26 mouse cellular contexts compared by ENCODE assay signal in the genomic region with DNA sequence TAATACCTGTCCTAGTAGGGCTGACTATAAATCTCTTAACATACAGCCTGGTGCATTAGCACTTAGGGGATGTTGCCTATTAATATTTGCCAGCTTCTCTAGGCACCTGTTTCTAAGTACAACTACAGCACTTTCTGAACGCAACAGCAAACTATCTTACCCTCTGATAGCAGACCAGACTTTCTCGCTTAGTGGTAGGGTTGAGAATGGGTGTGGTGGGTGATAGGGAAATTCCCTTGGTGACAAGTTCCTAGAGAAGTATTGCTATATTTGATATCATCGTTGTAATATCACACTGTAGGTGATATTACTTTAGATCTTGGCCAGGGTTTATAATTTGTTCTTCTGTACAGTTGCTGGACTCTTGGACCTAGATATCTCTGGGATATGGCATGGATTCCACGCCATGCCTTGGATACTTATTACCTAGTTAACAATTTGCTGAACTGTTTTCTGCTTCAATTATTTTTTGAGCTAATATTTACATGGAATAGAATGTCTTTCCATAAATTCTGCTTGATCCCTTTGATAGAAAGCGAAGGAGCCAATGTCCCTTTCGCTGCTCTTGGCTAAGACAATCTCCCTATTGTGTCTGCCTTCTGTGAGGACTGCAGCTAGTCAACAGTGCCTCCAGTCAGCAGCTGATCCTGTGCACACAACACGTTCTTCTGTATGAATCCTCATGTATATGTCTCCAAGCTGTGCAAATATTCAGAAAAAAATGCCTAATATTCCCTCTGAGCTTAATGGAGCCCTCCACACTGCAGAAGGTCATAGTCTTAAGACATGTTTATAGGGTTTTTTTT.
DNase-seq lines count a peak whose midpoint lies in the region; ATAC-seq lines count a peak whose summit lies in the region.
"Had no signal": no experiment of that assay in that cellular context is flagged by ENCODE, and none has a peak within 500 bp of the region (broad histone marks: within the 10 kb centered on the region; RNA-seq: fewer than 3 reads in every experiment).

No protein-coding gene starts in this region.

- peak; percentile 3 for DNase-seq in CD4-positive, CD25-positive, alpha-beta regulatory T cell, adult 2 months (ENCODE audit: low read depth, low spot score)
- DNase-seq in midbrain, embryonic 14.5 days = peak; percentile 5
- peak; percentile 66 for DNase-seq in brain, adult 2 months (ENCODE audit: low read depth, low spot score)
- no peak for DNase-seq in layer of hippocampus, postnatal 25 days (ENCODE audit: extremely low spot score in 1 of 2, low spot score in 1 of 2)
- no peak for DNase-seq in spleen, postnatal 14 days (ENCODE audit: low spot score in 2 of 2)
- DNase-seq: adrenal gland, adult 2 months; adrenal gland, postnatal 36 days; cerebellum, adult 9-10 months; embryo, embryonic 11 days; layer of hippocampus, postnatal 36 days; liver, embryonic 13.5 days; thymus, adult 18-20 months; thymus, postnatal 25 days had no signal

- no peaks in the 10 kb centered on the region for H3K4me1 ChIP-seq in midbrain, embryonic 14.5 days (ENCODE audit: control insufficient read depth, insufficient read depth, low read length)
- no peaks in the 10 kb centered on the region for H3K4me1 ChIP-seq in midbrain, embryonic 15.5 days
- H3K4me1 ChIP-seq: embryonic facial prominence, embryonic 12.5 days; forebrain, embryonic 15.5 days; limb, embryonic 10.5 days; limb, embryonic 15.5 days; liver, embryonic 13.5 days; midbrain, embryonic 10.5 days had no signal

- no peak for ATAC-seq in CD4-positive, CD25-positive, alpha-beta regulatory T cell, adult 4 months
- ATAC-seq in midbrain, embryonic 14.5 days (ENCODE audit: low FRiP score, low TSS enrichment) = no peak
- ATAC-seq in midbrain, embryonic 15.5 days (replicated peaks) = no peak
- peak; percentile 54 for ATAC-seq in megakaryocyte progenitor cell, adult 5-6 weeks (replicated peaks; ENCODE audit: poor library complexity)
- ATAC-seq: activated CD4-positive, CD25-positive, alpha-beta regulatory T cell, adult 4 months; forebrain, embryonic 15.5 days; lung, postnatal 0 days had no signal

- H3K9ac ChIP-seq in midbrain, embryonic 14.5 days (replicated peaks; ENCODE audit: low read length) = no peak overlapping the region
- no peak overlapping the region for H3K9ac ChIP-seq in midbrain, embryonic 15.5 days
- H3K9ac ChIP-seq: embryonic facial prominence, embryonic 12.5 days; forebrain, embryonic 15.5 days; hindbrain, embryonic 14.5 days; limb, embryonic 15.5 days; liver, embryonic 13.5 days had no signal

- WGBS in midbrain, embryonic 14.5 days = 80% methylated on average over 7 of the region's 7 CpGs
- WGBS in midbrain, embryonic 15.5 days = 77% methylated on average over 7 of the region's 7 CpGs

- H3K27ac ChIP-seq in midbrain, embryonic 14.5 days (replicated peaks; ENCODE audit: low read depth, low read length) = no peak overlapping the region
- no peak overlapping the region for H3K27ac ChIP-seq in midbrain, embryonic 15.5 days
- H3K27ac ChIP-seq: embryonic facial prominence, embryonic 12.5 days; forebrain, embryonic 15.5 days; hindbrain, embryonic 14.5 days; layer of hippocampus, adult 2 months; limb, embryonic 10.5 days; limb, embryonic 15.5 days; liver, embryonic 13.5 days; macrophage; midbrain, embryonic 10.5 days had no signal

- H3K27me3 ChIP-seq in midbrain, embryonic 14.5 days (ENCODE audit: control insufficient read depth, insufficient read depth, low read length) = no peaks in the 10 kb centered on the region
- H3K27me3 ChIP-seq in midbrain, embryonic 15.5 days (replicated peaks) = no peaks in the 10 kb centered on the region
- H3K27me3 ChIP-seq: embryonic facial prominence, embryonic 12.5 days; forebrain, embryonic 15.5 days; limb, embryonic 15.5 days; liver, embryonic 13.5 days had no signal

- no peak overlapping the region for H3K4me3 ChIP-seq in midbrain, embryonic 14.5 days (replicated peaks; ENCODE audit: low read depth, low read length)
- H3K4me3 ChIP-seq in midbrain, embryonic 15.5 days = no peak overlapping the region
- H3K4me3 ChIP-seq: embryonic facial prominence, embryonic 12.5 days; forebrain, embryonic 15.5 days; layer of hippocampus, adult 2 months; limb, embryonic 10.5 days; limb, embryonic 15.5 days; liver, embryonic 13.5 days; midbrain, embryonic 10.5 days had no signal

- H3K9me3 ChIP-seq in midbrain, embryonic 14.5 days (ENCODE audit: control insufficient read depth, low read length) = no peaks in the 10 kb centered on the region
- no peaks in the 10 kb centered on the region for H3K9me3 ChIP-seq in midbrain, embryonic 15.5 days
- H3K9me3 ChIP-seq: embryonic facial prominence, embryonic 12.5 days; forebrain, embryonic 15.5 days; limb, embryonic 10.5 days; limb, embryonic 15.5 days; liver, embryonic 13.5 days; midbrain, embryonic 10.5 days had no signal

- H3K4me2 ChIP-seq in midbrain, embryonic 14.5 days (ENCODE audit: low read length) = no peak overlapping the region
- no peak overlapping the region for H3K4me2 ChIP-seq in midbrain, embryonic 15.5 days
- H3K4me2 ChIP-seq: embryonic facial prominence, embryonic 12.5 days; forebrain, embryonic 15.5 days; hindbrain, embryonic 14.5 days; limb, embryonic 15.5 days; liver, embryonic 13.5 days had no signal

- H3K36me3 ChIP-seq in midbrain, embryonic 14.5 days (ENCODE audit: control insufficient read depth, insufficient read depth, low read length) = no peaks in the 10 kb centered on the region
- no peaks in the 10 kb centered on the region for H3K36me3 ChIP-seq in midbrain, embryonic 15.5 days (replicated peaks)
- H3K36me3 ChIP-seq: embryonic facial prominence, embryonic 12.5 days; forebrain, embryonic 15.5 days; limb, embryonic 10.5 days; limb, embryonic 15.5 days; liver, embryonic 13.5 days; midbrain, embryonic 10.5 days had no signal

Comparison
In these comparisons a context has a peak if more than half of its experiments do, and no peak if none do; other contexts are left out.
1. DNase-seq: peak in CD4-positive, CD25-positive, alpha-beta regulatory T cell, adult 2 months (single experiment), midbrain, embryonic 14.5 days (single experiment) and brain, adult 2 months (single experiment); none in layer of hippocampus, postnatal 25 days (0 of 2) and spleen, postnatal 14 days (0 of 2).